Mouse (Mus musculus): ENCODE measurements around the gene Manbal.

- TF ChIP-seq CTCF (IDR thresholded peaks at IDR 0.05; ENCODE audit: low read depth, low read length) (no peak), TAL1 (conservative IDR thresholded peaks at IDR 0.05; ENCODE audit: low read depth, low read length) (no peak), GATA2 (IDR thresholded peaks at IDR 0.05; ENCODE audit: borderline replicate concordance, low read depth, low read length) (no peak)
These were observed 27.9 kb upstream of the Manbal start for GRCm38 (mm10) chr2:157339532-157339931.

Data from G1E (cell line).